Mouse (Mus musculus): Measurements from ENCODE around the gene Mrps6.
A peak's percentile ranks its signal among the peaks of the same experiment; 100 is the strongest.
"Not testable (repeated sequence)": the region's sequence is repeated elsewhere in the genome, so short reads cannot be mapped to it uniquely, and the experiment has no call there.

Gene Mrps6

DNA sequence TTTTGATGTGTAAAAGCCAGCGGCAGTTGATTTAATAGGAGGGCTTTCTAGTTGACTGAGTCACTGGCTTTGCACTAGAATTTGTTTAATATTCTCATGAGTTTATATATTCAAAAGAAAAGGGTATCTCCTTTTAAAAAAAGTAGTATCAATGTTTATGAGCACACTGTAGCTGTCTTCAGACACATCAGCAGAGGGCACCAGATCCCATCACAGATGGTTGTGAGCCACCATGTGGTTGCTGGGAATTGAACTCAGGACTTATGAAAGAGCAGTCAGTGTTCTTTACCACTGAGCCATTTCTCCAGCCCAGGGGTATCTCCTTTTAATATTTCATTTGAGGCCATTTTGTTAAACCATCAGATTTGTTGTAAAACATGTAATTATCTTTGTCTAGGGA, 4.8 kb downstream of the Mrps6 start:
- DNase-seq (ENCODE audit: low spot score in 2 of 2) = no peak

DNA sequence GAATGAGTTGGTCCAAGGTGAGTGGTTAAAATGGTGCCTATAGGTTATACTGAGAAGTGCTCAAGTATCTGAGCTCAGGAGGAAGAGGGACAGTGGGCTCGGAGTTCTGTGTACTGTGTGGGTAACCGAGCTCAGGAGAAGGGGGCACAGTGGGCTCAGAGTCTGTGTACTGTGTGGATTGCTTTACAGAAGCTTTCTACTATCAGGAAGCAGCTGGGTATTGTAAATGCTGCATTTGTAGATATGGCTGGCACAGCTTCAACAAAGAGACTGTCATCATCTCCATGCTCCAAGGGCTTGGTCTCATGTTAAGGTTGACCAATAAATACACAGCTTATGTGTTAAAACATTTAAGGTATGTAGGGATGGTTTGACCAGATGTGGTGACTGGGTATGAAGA, 6.7 kb downstream of the Mrps6 start:
- DNase-seq (ENCODE audit: low spot score in 2 of 2) = no peak

DNA sequence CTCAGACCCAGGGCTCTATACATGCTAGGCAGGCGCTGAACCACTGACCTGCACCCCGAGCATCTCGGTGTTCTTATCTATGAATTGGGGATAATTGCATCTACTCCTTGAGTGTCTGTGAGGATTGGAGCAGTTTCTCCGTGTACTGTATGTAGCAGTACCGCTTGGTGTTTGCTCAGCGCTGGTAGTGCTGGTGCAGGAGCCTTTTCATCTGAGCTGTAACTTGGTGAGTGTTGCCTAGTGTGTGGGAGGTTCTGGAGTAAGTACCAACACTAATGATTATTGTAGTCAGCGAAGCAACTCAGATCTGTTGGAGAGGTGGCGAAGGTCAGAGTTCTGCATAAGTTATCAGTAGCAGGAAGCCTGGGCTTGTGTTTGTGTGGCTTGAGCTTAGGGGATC, 12.3 kb downstream of the Mrps6 start:
- no peak for DNase-seq (ENCODE audit: low spot score in 2 of 2)

DNA sequence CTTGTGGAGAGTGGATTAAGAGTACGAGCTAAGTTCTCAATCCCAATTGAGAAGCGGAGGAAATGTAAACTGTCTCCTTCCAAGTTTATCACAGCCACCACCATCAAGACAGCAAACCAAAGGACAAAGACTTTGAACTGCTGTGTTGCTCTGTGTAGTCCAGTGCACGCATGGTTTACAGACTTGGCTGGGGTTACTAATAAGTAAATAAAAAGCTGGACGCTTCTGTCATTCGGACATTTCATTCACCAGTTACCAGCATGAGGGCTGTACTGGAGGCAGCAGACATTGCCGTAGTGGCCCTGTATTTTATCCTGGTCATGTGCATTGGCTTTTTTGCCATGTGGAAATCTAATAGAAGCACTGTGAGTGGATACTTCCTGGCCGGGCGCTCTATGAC, 18.7 kb downstream of the Mrps6 start:
- no peak for DNase-seq (ENCODE audit: low spot score in 2 of 2)

DNA sequence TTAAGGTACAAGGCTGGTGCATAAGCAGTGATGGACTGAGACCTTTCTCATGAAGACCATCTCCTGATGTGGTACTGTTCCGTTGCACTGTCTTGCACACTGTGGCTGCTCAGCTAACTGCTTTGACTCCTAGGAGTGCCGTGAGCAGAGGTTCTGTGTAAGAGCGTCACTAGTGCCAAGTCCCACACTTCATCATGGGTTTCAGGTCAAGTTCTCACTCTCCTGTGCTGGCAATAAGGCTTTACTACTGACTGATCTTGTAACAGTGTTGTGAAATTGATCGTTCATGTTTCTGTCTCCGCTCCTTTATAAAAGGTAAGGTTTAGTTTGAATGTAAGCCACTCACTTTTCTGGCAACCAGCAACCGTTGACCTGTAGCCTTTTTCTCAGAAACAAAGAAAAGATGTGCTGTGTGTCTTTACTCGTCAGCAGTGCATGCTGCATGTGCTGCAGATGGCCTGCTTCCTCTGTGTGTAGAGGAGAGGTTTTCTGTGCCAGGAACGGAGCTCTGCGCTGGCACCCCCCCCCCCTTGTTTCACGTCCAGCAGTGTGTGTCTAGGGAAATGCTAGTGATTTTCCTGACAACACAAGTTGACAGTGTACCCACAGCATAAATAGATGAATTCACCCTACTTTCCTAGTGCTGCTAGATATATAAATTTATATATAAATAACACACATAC, 25.8 kb downstream of the Mrps6 start:
- DNase-seq (ENCODE audit: low spot score in 2 of 2) = no peak

DNA sequence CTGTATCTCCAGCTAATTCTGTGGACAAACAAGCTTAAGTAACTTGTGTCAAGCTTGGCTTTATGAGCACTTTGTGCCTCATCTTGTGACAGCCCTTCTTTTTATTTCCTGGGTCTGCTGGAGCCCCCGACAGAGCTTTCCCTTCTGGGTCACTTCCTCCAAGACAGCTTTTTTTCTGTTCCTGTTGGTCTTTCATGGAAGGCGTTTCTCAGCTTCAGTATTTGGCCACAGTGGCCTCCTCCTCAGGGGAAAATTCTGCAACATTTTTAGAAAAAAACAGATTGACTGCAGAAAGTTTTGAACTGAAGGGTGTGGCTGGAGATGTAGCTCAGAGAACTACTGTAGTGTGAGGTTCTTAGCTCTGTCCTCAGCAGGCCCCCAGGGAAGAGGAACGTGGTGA, 31.2 kb downstream of the Mrps6 start:
- no peak for DNase-seq (ENCODE audit: low spot score in 2 of 2)

DNA sequence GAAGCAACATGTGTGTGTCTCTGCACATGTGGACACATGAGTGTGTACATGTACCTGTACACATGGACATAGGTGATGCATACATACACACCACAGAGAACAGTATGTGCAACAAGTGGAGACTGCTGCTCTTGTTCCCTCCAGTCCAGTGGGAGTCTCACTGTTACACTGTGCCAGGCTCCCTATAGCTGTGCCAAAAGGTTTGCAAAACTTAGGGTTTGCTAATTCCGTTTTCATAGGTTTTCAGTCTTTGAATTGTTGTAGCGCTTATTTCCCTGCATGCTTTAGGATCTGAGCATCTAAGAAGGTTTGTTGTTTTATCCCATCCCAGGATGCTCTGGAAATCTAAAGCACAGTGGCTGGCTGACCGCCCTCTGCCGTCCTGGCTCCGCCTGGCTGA, 33.8 kb downstream of the Mrps6 start:
- DNase-seq (ENCODE audit: low spot score in 2 of 2) = peak in 1 of 2 experiments; percentile 49

DNA sequence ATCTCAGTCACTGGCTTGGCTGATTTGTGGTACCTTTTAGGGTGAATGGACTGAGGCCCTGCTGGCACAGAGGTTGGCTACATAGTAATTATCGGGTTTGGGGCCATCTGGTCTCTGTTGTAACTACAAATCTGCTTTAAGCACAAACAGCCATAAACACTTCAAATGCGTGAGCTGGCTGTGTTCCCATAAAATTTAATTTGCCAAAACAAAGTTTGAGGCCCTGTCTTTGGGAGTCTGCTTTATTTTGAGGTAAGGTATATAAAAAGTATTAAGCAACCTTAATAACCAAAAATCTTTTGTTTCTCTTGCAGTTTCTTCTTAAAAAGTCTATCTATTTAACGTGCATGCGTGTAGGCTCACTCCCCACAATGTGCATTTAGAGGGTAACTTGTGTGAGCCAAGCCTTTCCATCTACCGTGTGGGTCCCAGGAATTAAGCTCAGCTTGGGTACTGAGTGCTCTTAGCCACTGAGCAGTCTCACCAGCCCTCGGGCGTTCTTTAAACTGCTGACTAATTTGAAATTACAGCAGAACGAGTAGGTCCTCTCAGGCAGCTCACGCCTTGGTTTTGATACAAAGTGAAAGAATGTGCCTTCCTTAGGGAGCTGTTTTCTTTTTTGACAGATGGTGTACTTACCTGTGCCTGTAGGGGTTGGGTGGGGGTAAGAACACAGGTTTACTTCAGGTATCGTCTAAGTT, 40.4 kb downstream of the Mrps6 start:
- no peak for DNase-seq (ENCODE audit: low spot score in 2 of 2)

DNA sequence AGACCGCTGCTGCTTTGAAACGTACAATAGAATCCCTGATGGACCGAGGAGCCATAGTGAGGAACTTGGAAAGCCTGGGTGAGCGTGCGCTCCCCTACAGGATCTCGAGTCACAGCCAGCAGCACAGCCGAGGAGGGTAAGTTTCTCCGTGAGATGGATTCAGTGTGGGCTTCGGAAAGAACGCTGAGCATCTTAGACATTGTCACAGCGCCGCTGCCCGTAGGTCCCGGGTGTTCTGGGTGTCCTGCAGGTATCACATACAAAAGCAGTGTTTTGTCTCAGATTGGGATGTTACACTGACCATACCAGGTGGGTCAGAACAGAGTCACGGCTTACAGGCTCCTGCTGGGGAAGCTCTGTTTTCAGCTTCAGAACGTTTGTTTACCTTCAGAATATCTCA, 41.5 kb downstream of the Mrps6 start:
- no peak for DNase-seq (ENCODE audit: low spot score in 2 of 2)

DNA sequence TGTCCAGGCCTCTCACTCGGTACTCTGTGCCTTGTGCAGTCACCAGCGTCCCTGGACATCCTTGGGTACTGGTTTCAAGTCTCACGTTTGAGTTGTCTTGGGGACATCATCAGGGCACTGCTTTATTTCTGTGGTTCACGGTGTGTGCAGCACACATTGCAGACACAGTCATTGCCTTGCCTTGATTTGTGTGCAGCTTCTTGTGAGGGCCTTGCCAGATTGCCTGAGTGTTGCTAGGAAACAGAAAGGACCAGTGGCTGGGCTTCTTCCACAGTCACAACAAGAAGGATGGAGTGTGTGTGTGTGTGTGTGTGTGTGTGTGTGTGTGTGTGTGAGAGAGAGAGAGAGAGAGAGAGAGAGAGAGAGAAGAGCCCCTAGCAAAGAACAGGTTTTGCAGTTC, 42.0 kb downstream of the Mrps6 start:
- DNase-seq (ENCODE audit: low spot score in 2 of 2) = no peak

DNA sequence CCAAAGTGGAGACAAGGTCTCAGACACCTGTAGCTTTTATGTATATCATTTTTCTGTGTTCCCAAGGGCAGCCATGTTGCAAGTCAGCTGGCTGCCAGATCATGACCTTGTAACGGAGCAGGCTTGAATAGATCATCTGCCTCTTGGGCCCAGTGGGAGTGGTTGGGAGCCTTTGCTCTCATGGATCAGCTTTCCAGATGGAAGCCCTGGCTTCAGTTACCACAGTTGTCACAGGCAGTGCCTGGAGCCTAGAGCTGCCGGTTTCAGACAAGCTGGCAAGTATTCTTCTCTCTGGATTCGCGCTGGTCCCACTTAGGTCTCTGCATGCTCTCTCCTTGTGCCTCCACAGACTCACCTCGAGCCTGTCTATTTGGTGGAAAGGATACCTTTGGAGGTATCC, 44.0 kb downstream of the Mrps6 start:
- DNase-seq (ENCODE audit: low spot score in 2 of 2) = peak in 1 of 2 experiments; percentile 24

DNA sequence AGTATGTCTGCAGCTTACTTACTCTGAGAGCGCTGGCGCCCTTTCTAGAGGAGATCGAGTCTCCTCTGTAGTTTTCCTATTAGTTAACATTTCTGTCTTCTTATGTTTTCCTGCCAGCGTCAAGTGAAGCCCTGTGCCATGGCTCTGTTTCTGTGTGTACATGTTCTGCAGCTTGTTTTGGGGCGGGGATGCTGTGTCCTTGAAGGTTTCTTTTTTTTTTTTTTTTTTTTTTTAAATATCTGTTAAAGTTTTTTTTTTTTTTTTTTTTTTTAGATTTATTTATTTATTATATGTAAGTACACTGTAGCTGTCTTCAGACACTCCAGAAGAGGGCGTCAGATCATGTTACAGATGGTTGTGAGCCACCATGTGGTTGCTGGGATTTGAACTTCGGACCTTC, 44.9 kb downstream of the Mrps6 start:
- not testable (repeated sequence) for DNase-seq (ENCODE audit: low spot score in 2 of 2)

DNA sequence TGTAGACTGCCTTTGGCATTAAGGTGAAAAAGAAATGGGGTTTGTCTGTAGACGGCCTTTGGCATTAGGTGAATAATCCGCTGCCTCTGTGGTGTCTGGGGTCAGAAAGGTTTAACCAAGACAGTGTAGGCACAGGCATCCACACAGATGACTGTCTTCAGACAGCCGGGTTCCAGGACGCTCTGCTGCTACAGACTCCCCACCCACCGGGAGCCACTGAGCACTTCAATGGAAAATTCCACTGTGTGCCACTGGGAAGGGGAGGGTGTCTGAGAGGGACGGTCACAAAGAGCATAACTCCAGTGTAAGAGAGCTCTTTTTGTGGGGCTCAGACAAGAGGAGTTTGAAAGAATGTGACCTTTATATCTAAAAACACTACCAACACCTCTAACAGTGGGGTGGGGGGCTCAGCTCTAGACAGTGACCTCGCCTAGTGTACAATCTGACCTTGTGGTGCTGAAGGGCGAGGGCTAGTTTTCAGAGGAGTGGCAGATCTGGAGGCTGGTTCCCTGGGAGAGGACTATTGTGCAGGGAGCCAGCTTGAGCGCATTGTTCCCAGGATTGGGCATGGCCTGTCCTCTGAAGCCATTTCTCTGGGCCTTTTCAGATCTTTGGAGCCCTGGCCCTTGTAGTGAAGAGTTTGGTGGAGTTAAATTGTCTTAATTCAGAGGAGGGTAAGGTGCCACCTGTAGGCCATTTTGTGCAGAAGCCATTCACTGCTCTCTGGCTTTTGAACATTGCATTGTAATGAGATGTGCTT, 45.7 kb downstream of the Mrps6 start:
- no peak for DNase-seq (ENCODE audit: low spot score in 2 of 2)

DNA sequence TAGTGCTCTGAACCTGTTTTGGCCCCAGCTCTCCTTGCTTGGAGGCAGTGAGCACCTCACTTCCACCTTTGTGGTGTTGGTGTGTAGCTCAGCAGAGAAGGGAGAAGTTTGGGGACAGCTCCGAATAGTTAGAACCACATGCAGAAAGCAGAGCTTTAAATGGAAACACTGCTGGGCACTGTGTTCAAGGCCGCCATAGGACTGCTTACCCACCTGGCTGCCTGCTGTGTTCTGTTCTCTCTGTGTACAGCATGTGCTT, 46.2 kb downstream of the Mrps6 start:
- no peak for DNase-seq (ENCODE audit: low spot score in 2 of 2)

DNA sequence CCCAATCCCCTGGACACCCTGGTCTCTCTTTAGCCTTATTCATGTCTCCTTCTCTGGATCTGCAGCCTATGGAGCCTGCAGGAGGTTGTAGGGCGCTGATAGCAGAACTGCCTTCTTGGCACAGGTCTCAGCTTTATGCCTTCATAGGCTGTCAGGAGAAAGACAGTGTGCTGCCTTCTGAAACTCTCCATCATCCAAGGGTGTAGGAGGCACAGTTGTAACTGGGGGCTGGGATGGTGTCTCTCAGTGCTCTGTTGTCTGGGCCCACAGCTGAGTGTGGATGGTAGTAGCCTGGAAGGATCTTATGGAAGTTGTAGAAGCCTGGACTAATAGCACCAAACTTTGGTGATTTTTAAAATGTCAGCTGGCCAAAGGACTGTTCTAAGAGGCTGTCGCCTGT, 46.9 kb downstream of the Mrps6 start:
- no peak for DNase-seq (ENCODE audit: low spot score in 2 of 2)

DNA sequence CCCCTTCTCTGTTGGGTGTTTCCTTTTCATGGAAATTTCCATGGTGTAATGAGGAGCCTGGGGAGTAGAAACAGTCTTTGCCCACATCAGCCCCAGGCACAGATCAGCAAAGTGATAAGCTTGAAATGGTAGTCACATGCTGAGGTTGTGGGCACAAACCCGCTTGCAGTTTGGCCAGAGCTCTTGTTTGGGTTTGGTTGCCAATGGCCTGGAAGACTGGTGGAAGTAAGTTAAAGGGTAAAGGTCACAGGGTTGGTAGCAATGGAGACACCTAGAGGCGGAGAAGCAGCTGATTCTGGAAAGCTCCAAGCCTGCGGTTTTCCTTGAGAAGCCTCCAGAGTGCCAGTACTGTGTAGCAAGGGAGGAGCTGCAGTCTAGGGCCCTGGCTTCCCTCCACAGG, 47.6 kb downstream of the Mrps6 start:
- peak in 1 of 2 experiments; percentile 42 for DNase-seq (ENCODE audit: low spot score in 2 of 2)

DNA sequence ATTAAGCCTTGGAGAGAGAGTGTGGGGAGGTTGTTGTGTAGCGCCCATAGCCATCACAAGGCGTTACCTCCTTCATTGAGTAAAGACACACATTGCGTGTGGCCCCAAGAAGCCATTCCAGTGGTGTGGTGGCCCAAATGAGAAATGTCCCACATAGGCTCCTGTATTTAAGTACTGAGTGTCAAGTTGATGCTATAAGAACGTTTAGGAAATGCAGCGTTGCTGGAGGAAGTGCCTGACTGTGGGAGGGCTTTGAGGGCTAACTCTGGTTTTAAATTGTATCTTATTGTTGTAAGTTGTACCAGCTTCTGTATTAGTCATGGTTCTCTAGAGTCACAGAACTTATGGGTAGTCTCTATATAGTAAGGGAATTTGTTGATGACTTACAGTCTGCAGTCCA, 49.3 kb downstream of the Mrps6 start:
- DNase-seq (ENCODE audit: low spot score in 2 of 2) = no peak

DNA sequence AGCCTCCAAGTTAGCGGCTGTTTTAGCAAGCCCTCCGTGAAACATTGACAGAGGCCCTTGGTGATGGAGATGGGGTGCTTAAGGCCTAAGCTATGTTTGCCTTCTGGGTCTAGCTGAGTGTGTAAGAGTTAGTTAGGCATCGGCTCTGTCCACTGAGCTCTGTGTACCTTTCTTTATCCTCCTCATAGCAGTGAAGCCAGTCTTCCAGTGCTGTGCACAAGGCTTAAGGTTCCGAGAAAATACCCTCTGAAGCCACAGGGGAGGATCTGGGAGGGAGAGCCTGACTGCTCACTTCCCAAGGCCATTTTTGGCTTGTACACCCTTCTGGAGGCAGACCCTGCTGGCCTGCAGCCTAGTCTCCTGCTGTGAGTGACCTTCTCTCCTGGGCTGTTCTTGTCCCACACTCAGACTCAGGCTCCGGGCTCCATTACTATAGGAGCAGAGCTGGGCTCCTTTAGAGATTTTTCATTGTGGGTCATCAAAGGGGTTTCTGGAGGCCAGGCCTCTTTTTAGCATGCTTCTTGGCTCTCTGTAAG, 56.7 kb downstream of the Mrps6 start:
- no peak for DNase-seq (ENCODE audit: low spot score in 2 of 2)

DNA sequence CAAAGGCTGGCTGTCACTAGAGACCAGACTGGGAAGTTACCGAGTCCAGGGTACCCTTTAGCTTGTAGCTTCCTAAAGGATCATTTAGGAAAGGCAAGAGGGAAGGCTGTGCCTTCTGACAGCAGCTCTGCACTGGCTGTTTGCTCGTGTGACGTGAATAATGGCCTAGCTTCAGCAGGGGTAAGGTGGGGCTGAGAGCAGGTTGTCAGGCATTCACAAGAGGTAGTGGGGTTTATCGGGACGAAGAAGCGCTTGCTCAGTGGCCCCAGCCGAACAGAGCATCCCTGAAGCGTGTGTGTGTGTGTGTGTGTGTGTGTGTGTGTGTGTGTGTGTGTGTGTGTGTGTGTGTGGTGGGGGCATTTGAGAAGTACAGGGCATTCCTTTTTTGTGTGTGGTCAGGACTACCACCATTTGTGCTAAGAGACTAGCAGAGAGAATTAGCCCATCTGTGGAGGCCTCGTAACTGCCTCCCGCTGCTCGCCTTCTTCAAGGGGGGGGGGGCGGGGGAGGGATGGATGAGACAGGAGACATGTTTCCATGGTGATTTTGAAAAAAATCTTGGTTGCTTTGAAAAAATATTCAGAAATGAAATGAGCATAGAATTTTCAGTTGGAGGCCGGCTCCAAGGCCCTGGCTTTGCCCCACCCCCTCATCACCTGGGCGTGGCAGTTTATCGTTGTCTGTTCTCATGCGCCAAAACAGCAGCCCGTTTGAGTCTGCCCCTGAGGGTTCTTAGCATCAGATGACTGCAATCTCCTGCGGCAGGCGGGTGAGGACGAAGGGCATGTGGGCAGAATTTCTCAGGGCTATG, 57.7 kb downstream of the Mrps6 start:
- no peak for DNase-seq (ENCODE audit: low spot score in 2 of 2)

DNA sequence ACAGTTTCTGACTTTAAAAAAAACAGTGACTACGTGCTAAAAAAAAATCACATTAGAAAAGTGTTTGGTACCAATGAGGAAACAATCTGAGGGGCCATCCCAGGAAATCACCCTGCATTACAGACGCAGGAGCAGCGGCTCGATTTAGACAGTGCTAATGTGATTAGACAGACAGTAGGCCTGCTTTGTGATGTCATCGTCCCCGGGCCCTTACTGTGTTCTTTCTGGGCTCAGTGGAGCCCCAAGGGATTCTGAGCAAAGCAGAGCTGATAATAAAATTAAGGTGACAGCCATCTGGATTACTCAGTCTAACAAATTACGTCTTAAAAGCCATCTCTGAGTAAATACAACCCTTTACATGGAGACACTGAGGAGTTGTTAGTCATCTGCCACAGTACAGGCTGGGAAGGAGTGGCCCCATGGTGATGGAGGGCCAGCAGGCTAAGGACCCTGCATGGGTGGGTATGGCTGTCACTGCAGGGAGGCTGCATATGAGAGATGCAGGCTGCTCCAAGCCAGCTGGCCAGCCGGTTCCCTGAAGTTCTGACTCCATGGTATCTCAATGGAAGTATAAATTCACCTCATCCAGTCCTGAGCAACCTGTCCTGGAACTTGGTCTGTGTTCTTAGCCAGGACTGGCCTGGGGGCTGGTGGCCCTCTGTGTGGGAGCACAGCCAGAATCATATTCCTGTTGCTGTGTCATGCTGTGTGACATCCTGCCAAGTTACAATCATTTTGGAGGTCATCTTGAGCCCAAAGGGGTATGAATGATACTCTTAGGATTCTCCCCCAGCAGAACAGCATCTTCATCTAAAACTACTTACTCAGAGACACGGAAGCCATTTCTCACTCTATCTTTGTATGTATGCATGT, 59.5 kb downstream of the Mrps6 start:
- no peak for DNase-seq (ENCODE audit: low spot score in 2 of 2)

DNA sequence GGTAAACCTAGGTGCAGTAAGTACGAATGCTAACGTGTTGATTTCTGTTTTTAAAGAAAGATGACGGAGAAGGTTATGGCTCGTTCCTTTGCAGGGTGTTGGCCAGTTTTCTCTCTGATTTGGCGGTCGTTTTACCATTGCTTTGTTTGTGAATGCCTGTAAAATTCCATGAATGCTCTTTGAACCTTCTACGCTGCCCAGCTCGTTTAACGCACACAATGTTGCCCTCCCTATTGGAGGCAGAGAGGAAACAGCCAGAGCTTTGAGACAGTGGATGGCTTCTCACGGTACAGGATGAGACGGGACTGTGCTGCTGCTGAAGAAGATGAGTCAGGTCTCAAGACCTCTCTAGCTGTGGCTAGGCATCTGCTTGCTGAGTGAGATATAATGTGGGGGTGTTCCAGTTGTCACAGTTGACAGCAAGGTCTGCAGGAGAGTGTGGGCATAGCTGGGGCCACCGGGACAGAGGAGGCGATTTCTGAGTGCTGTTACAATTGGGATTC, 61.0 kb downstream of the Mrps6 start:
- DNase-seq (ENCODE audit: low spot score in 2 of 2) = no peak

Data from urinary bladder, postnatal 36 days (tissue).